Mouse (Mus musculus): ENCODE measurements around the gene Tead1. TPM values are rescaled to one million over a fixed set of nuclear protein-coding genes. Genes with fewer than 3 reads are reported as not detected.

The Tead1 gene
- polyA plus RNA-seq, 1 experiment from 2014 or later, result 13.9 TPM

DNA sequence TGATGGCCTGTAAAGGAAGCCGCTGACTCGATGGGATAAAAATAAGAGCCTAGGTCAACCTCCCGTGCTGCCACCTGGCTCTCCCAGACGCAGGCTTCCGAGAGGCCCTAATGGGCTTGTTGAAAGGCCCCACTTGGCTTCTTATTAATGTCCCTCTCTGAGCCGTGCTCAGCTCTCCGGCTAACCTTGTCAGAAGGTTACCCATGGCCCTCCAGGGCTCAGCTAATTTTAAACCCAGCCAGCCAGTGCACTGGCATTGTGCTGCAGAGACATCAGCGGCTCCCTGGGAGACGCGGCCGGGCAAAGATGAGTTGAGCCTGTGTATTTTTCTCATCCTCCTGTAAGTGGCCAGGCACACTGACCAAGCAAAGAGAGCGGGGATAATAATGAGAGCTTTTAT, 62.7 kb downstream of the Tead1 start:
- no peak overlapping the region for H3K27ac ChIP-seq (ENCODE audit: low read depth, low read length)
- ATAC-seq (ENCODE audit: low read depth), result 0 out of 2 replicates have a peak, but pooled peaks have one; percentile 23
- H3K4me1 ChIP-seq (ENCODE audit: control insufficient read depth, insufficient read depth, low read length), result peaks cover 17% of the 10 kb centered on the region
- H3K4me2 ChIP-seq (ENCODE audit: low read depth, low read length), result no peak overlapping the region
- no peaks in the 10 kb centered on the region for H3K9me3 ChIP-seq (ENCODE audit: control insufficient read depth, low read length)
- WGBS, result 14% methylated on average over 12 of the region's 12 CpGs
- no peaks in the 10 kb centered on the region for H3K36me3 ChIP-seq (ENCODE audit: control insufficient read depth, insufficient read depth, low read length)
- no peak overlapping the region for H3K4me3 ChIP-seq (ENCODE audit: low read depth, low read length)
- no peak overlapping the region for H3K9ac ChIP-seq (replicated peaks; ENCODE audit: low read depth, low read length)
- H3K27me3 ChIP-seq (ENCODE audit: control insufficient read depth, insufficient read depth, low read length), result no peaks in the 10 kb centered on the region

- no peaks in the 10 kb centered on the region for H3K9me3 ChIP-seq (ENCODE audit: control insufficient read depth, low read length)
- no peak overlapping the region for H3K27ac ChIP-seq (ENCODE audit: low read depth, low read length)
- H3K9ac ChIP-seq (replicated peaks; ENCODE audit: low read depth, low read length), result no peak overlapping the region
- peaks cover 19% of the 10 kb centered on the region for H3K4me1 ChIP-seq (ENCODE audit: control insufficient read depth, insufficient read depth, low read length)
- WGBS, result 30% methylated on average over 7 of the region's 7 CpGs
- H3K4me3 ChIP-seq (ENCODE audit: low read depth, low read length), result no peak overlapping the region
- H3K27me3 ChIP-seq (ENCODE audit: control insufficient read depth, insufficient read depth, low read length), result no peaks in the 10 kb centered on the region
- H3K36me3 ChIP-seq (ENCODE audit: control insufficient read depth, insufficient read depth, low read length), result no peaks in the 10 kb centered on the region
- ATAC-seq (ENCODE audit: low read depth), result no peak
- H3K4me2 ChIP-seq (ENCODE audit: low read depth, low read length), result no peak overlapping the region
These were observed 63.9 kb downstream of the Tead1 start for GRCm38 (mm10) chr7:112743063-112743462.

DNA sequence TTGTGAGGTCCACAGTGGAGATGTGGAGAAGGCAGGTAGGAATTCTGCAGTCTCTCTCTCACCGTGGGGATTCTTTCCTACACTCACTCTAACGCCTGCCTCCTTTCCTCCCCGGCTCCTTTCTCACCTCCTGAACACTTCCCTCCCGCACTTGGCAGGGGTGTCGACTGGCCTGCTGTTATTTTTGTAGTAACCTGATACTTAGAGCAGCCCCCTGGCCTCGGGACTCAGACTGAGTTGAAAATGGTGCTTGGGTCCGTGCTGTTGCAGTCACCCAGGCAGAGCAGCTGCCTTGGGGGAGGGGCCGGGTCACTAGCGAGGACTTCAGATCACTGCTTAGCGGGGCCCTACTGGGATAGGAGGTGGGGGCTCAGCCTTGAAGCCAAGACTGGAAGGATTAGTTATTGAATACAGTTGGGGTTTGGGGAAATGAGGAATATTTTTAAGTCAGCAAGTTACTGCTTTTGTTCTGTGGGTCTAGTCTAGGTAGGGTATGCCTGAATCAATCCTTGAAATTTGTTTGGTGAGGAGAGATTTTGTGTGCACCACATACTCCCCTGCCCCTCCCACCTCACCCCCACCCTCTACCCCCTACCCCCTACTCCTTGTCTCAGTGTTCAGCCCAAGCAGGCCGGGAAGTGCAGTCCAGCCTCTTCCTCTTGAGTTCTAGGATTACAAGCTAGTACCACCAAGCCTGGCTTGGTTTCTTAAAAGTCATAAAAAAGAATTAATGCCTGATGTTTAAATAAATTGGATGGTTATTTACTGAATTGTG, 64.7 kb downstream of the Tead1 start:
- H3K9me3 ChIP-seq (ENCODE audit: control insufficient read depth, low read length), result no peaks in the 10 kb centered on the region
- H3K36me3 ChIP-seq (ENCODE audit: control insufficient read depth, insufficient read depth, low read length), result no peaks in the 10 kb centered on the region
- H3K4me2 ChIP-seq (ENCODE audit: low read depth, low read length), result no peak overlapping the region
- no peak overlapping the region for H3K27ac ChIP-seq (ENCODE audit: low read depth, low read length)
- H3K9ac ChIP-seq (replicated peaks; ENCODE audit: low read depth, low read length), result no peak overlapping the region
- H3K4me3 ChIP-seq (ENCODE audit: low read depth, low read length), result no peak overlapping the region
- WGBS, result 6% methylated on average over 11 of the region's 11 CpGs
- no peaks in the 10 kb centered on the region for H3K27me3 ChIP-seq (ENCODE audit: control insufficient read depth, insufficient read depth, low read length)
- 0 out of 2 replicates have a peak, but pooled peaks have one; percentile 69 for ATAC-seq (ENCODE audit: low read depth)
- peaks cover 19% of the 10 kb centered on the region for H3K4me1 ChIP-seq (ENCODE audit: control insufficient read depth, insufficient read depth, low read length)

DNA sequence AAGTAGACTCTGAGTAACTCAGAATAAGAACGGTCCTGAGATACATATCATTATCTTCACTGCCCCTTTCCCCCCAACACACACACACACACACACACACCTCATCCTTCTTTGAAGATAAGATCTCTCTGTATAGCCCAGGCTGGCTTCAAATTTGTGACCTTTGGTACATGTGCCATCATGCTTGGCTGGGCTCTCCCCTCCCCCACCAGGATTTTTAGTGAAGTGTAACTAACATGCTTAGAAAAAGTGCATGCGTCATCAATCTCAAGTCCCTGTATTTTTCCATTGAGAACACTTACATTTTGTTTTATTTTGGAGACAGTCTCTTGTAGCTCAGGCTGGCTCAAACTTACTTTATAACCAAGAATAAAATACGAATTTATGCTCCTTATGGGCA, 68.1 kb downstream of the Tead1 start:
- no peak overlapping the region for H3K27ac ChIP-seq (ENCODE audit: low read depth, low read length)
- peaks cover 9% of the 10 kb centered on the region for H3K4me1 ChIP-seq (ENCODE audit: control insufficient read depth, insufficient read depth, low read length)
- H3K4me3 ChIP-seq (ENCODE audit: low read depth, low read length), result no peak overlapping the region
- no peaks in the 10 kb centered on the region for H3K9me3 ChIP-seq (ENCODE audit: control insufficient read depth, low read length)
- no peak overlapping the region for H3K9ac ChIP-seq (replicated peaks; ENCODE audit: low read depth, low read length)
- no peaks in the 10 kb centered on the region for H3K36me3 ChIP-seq (ENCODE audit: control insufficient read depth, insufficient read depth, low read length)
- H3K27me3 ChIP-seq (ENCODE audit: control insufficient read depth, insufficient read depth, low read length), result no peaks in the 10 kb centered on the region
- H3K4me2 ChIP-seq (ENCODE audit: low read depth, low read length), result no peak overlapping the region
- no peak for ATAC-seq (ENCODE audit: low read depth)
- WGBS, result 69% methylated on average over 3 of the region's 3 CpGs

DNA sequence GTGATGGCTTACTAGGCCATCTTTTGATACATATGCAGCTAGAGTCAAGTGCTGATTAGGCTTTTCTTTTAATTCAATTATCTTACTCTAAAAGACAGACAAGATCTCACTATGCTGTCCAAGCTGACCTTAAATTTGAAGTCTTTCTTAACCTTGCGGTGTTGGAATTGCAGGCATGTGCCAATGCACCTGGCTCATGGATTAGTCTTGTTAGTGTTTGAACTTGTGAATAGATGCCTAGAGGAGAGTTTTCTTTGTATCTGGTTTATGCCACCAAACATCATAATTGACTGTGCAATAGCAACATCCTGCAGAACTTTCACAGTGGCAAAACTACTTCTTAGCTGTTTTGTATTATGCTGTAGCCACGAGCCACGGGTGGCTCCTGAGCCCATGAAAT, 68.7 kb downstream of the Tead1 start:
- no peaks in the 10 kb centered on the region for H3K27me3 ChIP-seq (ENCODE audit: control insufficient read depth, insufficient read depth, low read length)
- H3K9me3 ChIP-seq (ENCODE audit: control insufficient read depth, low read length), result no peaks in the 10 kb centered on the region
- no peak for ATAC-seq (ENCODE audit: low read depth)
- peaks cover 9% of the 10 kb centered on the region for H3K4me1 ChIP-seq (ENCODE audit: control insufficient read depth, insufficient read depth, low read length)
- no peak overlapping the region for H3K9ac ChIP-seq (replicated peaks; ENCODE audit: low read depth, low read length)
- no peak overlapping the region for H3K4me2 ChIP-seq (ENCODE audit: low read depth, low read length)
- no peaks in the 10 kb centered on the region for H3K36me3 ChIP-seq (ENCODE audit: control insufficient read depth, insufficient read depth, low read length)
- no peak overlapping the region for H3K27ac ChIP-seq (ENCODE audit: low read depth, low read length)
- WGBS, result 83% methylated on average over 3 of the region's 3 CpGs
- no peak overlapping the region for H3K4me3 ChIP-seq (ENCODE audit: low read depth, low read length)

DNA sequence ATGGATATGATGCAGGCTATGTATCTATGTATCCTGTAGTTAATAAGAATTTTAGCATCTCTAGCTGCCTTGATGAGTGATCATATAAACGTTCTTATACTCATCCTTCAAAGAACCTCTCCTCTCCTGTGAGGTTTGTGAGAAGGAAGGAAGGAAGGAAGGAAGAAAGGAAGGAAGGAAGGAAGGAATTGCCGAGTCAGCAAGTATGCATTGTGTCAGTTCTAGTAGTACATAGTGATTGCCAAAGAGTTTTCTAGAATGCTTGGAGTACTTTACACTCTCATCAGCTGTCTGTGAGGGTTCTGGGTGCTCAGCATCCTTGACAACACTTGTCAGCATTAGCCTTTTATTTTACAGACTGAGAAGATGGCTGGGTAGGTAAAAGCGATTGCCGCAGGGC, 69.2 kb downstream of the Tead1 start:
- no peak for ATAC-seq (ENCODE audit: low read depth)
- Histone ChIP-seq H3K9me3 (ENCODE audit: control insufficient read depth, low read length) (no peaks in the 10 kb centered on the region), H3K4me3 (ENCODE audit: low read depth, low read length) (no peak overlapping the region), H3K36me3 (ENCODE audit: control insufficient read depth, insufficient read depth, low read length) (no peaks in the 10 kb centered on the region), H3K4me1 (ENCODE audit: control insufficient read depth, insufficient read depth, low read length) (peaks cover 5% of the 10 kb centered on the region), H3K9ac (replicated peaks; ENCODE audit: low read depth, low read length) (no peak overlapping the region), H3K27me3 (ENCODE audit: control insufficient read depth, insufficient read depth, low read length) (no peaks in the 10 kb centered on the region), H3K4me2 (ENCODE audit: low read depth, low read length) (no peak overlapping the region), H3K27ac (ENCODE audit: low read depth, low read length) (no peak overlapping the region)
- WGBS, result 94% methylated on average over 4 of the region's 4 CpGs

- no peak overlapping the region for H3K4me2 ChIP-seq (ENCODE audit: low read depth, low read length)
- H3K9ac ChIP-seq (replicated peaks; ENCODE audit: low read depth, low read length), result no peak overlapping the region
- WGBS, result 94% methylated on average over 9 of the region's 9 CpGs
- H3K27ac ChIP-seq (ENCODE audit: low read depth, low read length), result no peak overlapping the region
- H3K9me3 ChIP-seq (ENCODE audit: control insufficient read depth, low read length), result no peaks in the 10 kb centered on the region
- H3K36me3 ChIP-seq (ENCODE audit: control insufficient read depth, insufficient read depth, low read length), result no peaks in the 10 kb centered on the region
- no peak overlapping the region for H3K4me3 ChIP-seq (ENCODE audit: low read depth, low read length)
- no peak for ATAC-seq (ENCODE audit: low read depth)
- H3K4me1 ChIP-seq (ENCODE audit: control insufficient read depth, insufficient read depth, low read length), result 0 out of 2 replicates have a peak, but pooled peaks cover 2% of the 10 kb centered on the region
- H3K27me3 ChIP-seq (ENCODE audit: control insufficient read depth, insufficient read depth, low read length), result no peaks in the 10 kb centered on the region
These were observed 71.0 kb downstream of the Tead1 start for GRCm38 (mm10) chr7:112750101-112750500.

- no peaks in the 10 kb centered on the region for H3K9me3 ChIP-seq (ENCODE audit: control insufficient read depth, low read length)
- no peak overlapping the region for H3K9ac ChIP-seq (replicated peaks; ENCODE audit: low read depth, low read length)
- no peak overlapping the region for H3K4me2 ChIP-seq (ENCODE audit: low read depth, low read length)
- no peak overlapping the region for H3K4me3 ChIP-seq (ENCODE audit: low read depth, low read length)
- no peaks in the 10 kb centered on the region for H3K36me3 ChIP-seq (ENCODE audit: control insufficient read depth, insufficient read depth, low read length)
- WGBS, result 94% methylated on average over 6 of the region's 6 CpGs
- H3K27ac ChIP-seq (ENCODE audit: low read depth, low read length), result no peak overlapping the region
- ATAC-seq (ENCODE audit: low read depth), result no peak
- H3K4me1 ChIP-seq (ENCODE audit: control insufficient read depth, insufficient read depth, low read length), result 0 out of 2 replicates have a peak, but pooled peaks cover 2% of the 10 kb centered on the region
- no peaks in the 10 kb centered on the region for H3K27me3 ChIP-seq (ENCODE audit: control insufficient read depth, insufficient read depth, low read length)
These were observed 73.2 kb downstream of the Tead1 start for GRCm38 (mm10) chr7:112752311-112752710.

DNA sequence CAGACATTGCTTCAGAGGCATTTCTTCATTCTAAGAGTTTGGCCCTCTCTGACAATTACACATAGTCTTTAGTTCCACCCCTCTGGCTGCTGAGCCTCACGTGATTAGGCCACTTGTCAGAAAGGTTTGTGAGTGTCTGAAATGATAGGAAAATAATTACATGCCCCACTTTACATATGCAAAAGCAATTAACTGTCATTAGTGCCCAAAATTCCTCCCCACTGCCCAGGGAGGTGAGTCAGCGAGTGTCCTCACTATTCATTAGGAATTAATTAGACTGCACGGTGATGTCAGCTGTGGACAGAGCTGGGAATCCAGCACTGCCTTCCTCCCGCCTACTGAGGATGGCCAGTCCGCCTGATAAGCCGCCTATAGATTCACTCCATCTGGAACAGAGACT, 74.2 kb downstream of the Tead1 start:
- no peaks in the 10 kb centered on the region for H3K36me3 ChIP-seq (ENCODE audit: control insufficient read depth, insufficient read depth, low read length)
- H3K4me2 ChIP-seq (ENCODE audit: low read depth, low read length), result no peak overlapping the region
- H3K9me3 ChIP-seq (ENCODE audit: control insufficient read depth, low read length), result no peaks in the 10 kb centered on the region
- H3K27ac ChIP-seq (ENCODE audit: low read depth, low read length), result no peak overlapping the region
- H3K27me3 ChIP-seq (ENCODE audit: control insufficient read depth, insufficient read depth, low read length), result no peaks in the 10 kb centered on the region
- H3K4me1 ChIP-seq (ENCODE audit: control insufficient read depth, insufficient read depth, low read length), result no peaks in the 10 kb centered on the region
- 48% methylated on average over 6 of the region's 6 CpGs for WGBS
- ATAC-seq (ENCODE audit: low read depth), result no peak
- H3K9ac ChIP-seq (replicated peaks; ENCODE audit: low read depth, low read length), result no peak overlapping the region
- H3K4me3 ChIP-seq (ENCODE audit: low read depth, low read length), result no peak overlapping the region

All from neural tube, embryonic 14.5 days (tissue).